Mouse (Mus musculus) retina, embryonic 14.5 days (tissue): ENCODE measurements around the gene Cped1.

Experiments used
- DNase-seq: peaks from one replicate; pipeline ENCODE4 v3.0.0-alpha.2; 2015; ENCODE audit warnings: low spot score

Cped1 gene

DNA sequence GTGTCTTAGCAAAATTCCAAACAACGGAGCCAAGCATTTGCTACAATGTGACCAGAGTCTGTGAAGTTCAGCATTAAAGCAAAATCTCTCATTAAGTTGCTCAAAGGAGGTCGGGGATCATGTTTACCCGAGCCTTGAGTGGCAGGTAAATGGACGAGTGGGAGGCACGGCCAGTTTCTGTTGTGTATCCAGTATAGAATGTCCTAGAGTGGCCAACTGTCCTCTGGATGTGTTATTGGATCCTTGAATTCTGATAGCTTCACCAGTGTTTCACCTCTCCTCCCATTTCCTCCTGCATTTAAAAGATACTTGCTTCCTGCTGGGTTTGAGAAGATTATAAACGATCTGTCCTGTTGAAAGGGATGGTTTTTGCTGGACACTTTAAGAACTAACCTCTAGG lies 14.4 kb downstream of the Cped1 start:
- no peak for DNase-seq

DNA sequence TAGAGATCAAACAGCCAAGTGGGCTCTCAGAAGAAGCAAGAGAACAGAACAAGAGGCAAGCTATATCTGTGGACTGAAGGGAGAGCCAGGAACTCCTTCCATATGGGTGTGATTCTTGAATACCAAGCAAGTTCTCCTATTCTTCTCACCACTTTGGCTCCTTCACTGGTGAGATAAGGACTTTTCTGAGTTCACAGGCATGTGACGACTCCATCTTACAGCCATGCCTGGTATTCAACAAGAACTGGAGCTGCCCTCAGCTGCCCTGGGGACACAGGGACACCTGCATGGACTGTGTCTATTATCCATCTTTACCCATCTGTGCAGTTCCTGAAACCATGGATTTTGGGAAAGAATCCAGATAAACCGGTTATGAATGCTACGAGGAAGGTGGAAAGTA lies 15.2 kb downstream of the Cped1 start:
- DNase-seq: no peak

DNA sequence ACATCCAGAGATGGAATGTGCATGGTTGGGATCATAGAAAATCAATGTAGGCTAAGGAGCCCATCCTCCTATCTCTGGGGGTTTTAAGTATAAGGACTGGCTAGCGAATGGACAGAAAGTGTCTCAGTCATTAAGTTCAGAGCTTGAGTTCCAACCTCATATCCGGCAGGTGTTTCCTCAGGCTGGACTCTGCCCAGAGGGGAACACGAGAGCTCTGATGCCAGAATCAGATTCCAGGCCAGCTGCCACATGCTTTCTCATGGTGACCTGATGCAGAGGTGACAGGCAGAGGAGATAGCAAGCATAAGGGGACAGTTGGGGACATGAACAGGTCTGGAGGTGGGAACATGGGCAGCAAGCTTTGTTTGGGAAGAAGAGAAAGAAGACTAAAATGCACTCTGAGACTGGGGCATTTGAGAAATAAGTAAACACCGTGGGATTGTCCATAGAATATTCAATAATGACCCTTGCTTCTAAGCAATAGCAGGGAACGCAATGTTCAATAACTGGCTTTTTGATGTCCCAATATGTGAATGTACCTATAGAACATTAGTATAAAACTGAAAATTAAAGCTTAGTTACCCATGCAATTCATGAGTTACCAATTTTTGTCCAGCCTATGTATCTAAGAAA lies 15.7 kb downstream of the Cped1 start:
- no peak for DNase-seq

DNA sequence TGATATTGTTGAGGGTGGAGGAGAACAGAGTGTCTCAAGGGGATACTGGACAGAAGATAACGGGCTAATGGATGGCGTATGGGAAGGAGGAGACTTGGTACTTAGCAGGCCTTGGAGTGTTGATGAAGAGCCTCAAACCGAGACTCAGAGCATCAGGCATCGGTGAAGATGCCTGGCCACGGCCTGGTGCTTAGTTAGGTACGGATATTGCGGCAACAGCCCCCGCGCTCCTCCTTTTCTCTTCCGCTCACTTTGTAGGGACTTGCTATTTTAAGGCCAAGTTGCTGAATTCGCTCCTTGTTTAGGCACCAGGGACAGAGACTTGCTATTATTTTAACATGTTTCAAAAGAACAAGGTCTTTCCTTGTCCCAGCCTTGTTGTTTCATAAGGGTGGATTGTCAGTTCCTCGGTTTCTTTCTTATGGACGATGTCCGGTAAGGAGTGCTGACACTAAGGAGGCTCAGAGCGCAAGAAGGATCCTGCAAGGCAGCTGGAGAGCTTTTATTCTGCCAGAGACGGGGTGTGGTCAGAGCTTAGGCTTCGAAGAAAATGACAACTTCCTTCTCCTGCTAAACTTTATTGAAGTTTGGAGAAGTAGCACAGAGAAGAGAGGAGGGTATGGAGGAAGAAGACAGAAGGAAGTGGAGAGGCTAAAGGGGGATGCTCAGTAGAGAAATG lies 16.9 kb downstream of the Cped1 start:
- DNase-seq: no peak

DNA sequence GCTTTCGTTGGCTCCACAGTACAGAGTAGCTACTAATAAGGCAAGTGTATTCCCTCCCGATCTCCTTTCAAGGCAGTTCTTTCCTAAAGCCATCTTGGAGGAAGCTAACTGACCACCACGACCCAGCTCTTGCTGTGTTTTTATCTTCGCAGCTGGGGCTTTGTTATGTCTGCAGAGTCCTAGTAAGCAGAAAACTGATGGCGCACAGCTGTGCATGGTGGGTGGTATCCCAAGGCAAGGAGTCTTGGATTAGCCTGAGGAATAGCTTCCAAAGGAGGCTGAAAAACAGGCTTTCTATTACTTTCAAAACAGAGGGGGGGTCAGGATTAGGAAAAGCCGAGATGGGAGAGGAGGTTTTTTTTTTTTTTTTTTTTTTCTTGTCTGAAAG lies 17.5 kb downstream of the Cped1 start:
- DNase-seq: peak; percentile 11

DNA sequence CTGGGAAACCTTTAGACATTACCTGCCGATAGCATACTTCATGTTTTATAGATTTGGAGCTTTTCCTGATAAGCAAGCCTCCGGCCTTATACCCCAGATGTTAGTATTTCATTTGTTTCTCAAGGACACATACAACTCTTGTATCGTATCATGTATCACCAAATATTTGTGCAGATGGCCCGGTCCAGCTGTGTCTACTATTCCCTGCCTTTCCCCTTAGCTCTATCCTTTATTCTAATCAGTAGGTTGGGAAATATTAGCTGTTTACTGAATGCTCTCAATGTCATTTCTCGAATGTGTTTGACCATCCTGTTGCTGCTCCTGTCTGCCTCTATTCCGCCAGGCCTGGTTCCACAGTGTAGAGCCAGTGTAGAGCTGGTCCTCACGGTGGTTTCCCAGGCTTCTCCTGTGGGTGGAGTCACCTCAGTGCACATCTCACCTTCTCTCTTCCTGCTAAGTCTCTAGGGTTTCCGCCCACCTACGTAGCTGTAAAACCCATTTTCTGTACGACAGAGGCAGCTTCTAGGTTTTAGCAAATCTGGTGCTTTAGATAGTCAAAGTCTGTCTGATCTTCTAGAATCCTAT lies 18.3 kb downstream of the Cped1 start:
- DNase-seq: no peak

DNA sequence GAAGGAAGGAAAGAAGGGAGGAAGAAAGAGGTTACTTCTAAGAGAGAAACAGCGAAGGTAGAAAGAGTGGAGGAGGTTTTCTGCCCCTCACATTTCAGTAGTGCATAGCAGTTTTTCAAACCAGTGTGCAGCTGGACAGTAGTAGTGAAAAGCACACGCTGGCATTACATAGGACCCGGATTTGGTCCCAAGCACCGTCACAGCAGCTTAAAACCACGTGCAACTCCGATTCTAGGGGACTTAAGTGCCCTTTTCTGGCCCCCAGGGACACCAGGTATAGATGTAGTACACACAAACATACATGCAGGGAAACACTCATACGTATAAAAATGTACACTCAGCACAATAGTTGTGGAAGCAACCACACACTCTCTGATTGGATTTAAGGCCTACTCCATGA lies 22.6 kb downstream of the Cped1 start:
- no peak for DNase-seq

DNA sequence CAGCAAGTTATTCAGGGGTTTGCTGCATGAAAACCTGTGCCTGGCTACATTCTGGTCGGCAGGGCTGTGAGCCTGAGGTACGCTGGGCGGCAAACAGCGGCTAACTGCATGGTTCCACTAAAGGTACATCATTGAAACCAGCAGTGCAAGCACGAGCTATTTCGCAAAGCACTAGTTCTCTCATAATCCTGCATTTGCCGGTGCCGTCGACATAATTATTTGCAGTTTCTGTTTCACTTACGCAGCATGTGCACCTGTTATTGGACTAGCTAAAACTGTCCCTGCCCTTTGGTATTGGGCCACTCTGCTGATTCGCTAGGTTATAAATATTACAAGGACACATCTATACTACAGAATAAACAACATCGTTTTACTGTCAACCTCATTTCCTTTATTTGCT lies 24.5 kb downstream of the Cped1 start:
- no peak for DNase-seq

DNA sequence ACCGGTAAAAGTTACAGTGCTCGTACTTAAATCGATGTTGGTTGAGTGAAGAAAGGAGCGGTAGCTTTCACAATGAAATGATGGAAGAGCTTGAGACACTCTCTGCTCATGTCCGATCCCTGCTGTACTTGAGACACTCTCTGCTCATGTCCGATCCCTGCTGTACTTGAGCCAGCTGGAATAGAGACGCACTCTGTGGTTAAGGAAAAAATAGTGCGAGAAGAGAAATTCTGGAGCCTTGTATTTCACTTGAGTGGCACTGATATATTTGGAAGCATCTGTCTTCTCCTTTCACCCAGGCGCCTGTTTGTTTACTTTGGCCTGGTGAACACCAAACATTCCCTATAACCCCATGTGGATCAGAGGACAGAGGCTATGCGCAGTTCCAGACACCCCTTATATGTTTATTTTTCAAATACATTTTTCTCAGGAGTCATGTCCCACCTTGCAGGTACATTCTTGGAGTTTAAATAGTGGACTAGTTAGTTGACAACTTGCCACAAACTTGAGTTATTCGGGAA lies 25.1 kb downstream of the Cped1 start:
- no peak for DNase-seq

DNA sequence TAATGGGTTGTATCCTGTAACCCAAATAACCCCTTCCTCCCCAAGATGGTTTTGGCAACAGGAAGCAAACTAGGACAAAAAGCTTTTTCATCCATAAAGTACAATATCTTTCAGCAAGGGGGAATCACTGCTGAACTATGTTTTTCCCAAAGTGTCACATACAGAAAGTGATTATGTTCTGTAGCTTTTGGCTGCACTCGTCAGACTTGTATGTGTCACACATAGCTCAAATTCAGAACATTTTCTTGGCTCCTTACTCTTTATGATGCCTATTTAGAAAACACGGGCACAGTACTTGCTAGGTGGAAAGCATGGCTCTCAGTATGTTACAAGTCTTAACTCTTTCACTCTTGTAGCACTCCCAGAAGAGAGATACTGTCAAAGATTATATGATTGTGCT lies 25.8 kb downstream of the Cped1 start:
- no peak for DNase-seq

DNA sequence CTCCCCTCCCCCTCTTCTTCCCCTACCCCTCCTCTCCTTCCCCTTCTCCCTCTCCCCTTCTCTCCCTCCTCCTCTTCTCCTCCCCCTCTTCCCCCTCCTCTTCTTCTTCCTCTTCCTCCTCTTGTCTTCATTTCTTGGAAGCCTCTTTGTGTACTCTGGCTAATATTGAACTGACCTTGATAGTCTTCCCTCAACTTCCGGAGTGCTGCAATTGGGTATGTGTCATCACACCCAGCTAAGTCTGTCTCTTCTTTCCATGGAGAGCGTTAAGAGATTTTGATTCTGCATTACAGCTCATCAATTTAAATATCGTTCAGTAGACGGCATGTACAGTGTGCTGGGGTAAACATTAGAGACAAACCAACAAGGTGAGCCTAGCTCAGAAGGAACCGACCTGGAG lies 26.4 kb downstream of the Cped1 start:
- DNase-seq: no peak

DNA sequence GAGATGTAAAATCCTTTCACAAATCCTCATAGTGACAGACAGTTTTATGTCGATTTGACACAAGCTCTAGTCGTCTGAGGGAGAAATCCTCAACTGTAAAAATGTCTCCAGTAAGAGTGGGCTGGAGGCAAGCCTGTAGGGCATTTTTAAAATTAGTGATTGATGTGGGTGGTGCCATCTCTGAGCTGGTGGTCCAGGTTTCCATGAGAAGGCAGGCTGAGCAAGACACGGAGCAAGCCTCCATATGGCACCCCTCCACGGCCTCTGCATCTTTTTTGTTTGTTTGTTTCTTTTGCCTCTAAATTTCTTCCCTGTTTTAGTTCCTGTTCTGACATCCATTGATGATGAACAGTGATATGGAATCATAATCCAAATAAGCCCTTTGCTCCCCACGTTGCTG lies 26.8 kb downstream of the Cped1 start:
- no peak for DNase-seq

DNA sequence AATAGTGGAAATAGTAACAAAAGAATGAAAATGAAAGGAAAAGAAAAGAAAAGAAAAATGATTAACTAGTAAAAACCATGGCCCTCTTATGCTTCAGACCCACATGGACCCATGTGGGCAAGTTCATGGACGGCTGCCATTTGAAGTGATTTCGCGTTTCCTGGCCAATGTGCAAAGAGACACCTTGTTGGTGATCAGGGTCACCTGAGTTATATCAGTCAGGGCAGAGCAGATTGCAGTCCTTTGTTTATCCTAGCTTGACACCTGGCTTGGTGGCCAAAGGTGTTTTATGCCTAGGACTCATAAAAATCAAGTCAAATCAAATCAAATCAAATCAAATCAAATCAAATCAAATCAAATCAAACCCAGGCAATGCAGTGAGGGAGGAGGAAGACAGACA lies 27.7 kb downstream of the Cped1 start:
- no peak for DNase-seq

DNA sequence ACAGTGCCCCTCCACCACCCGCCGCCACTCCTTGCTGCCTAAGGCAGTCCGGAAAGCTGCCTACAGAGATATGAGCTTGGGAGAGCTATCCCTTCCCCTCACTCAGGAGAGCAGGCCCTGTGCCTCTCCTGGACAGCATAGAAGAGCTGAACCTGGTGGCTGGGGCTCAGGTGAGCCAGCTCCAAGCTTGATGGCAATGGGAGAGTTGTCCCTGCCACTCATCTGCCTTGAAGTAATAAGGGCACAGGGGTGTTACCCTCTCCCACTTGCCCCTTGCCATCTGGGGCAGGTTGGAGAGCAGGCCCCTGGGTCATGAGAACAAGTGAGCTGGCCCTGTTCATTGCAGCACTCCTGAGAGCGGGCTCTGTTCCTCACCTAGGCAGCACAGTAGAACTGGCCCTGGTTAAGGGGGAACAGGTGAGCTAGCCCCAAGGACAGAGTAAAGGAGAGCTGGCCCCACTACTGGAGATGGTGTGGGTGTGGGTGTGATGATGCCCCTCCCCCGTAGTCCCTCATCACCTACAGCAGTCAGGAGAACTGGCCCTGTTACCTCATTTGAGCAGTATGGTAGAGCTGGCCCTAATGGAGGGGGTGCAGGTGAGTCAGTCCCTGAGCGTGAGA lies 28.7 kb downstream of the Cped1 start:
- DNase-seq: no peak

DNA sequence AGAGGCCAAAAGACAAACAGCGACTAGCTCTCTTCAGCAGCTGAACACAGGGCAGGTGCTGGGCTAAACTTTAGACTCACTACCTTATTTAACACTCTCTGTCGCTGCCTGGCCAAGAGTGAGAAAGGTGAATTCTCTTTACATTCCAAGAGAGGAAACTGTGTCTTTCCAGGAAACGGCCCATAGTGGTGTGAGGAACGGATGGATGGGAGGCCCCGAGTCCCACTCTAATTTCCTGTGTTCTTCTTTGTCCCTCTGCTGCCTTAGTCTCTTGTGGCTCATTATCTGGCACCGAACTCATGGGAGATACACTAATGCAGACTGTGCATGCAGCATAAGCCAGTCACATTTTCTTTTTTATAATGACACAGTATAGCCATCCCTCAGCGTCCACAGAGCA lies 31.9 kb downstream of the Cped1 start:
- DNase-seq: no peak

DNA sequence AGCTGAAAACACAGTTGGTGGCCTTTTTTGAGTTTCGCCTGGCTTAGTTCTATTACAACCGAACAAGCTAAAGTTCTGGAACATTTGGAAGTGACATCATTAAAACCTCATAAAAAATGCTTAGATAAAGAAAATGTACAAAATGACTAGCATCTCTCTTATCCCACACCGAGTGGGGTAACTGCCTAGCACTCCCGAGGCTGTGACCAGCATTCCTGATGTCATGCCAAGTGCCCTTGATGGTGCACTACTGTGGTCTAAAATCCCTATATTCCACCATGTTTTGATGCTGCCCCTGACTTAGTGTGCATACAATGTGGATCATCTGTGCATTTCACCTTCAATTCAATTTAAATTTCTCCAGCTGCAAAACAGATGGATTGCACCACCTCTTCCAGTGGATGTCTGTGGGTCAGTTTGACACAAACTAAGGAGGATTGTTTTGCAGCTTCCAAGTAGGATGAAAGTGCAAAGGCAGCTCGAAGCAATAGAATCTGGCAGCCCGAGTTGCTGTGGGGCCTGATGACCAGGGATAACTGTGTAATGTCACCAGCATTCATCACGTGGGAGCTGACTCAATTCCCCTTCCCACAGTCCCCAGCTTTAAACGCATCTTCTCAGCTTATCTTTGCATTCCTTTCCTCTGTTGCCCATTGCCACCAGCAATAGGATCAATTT lies 33.2 kb downstream of the Cped1 start:
- no peak for DNase-seq

DNA sequence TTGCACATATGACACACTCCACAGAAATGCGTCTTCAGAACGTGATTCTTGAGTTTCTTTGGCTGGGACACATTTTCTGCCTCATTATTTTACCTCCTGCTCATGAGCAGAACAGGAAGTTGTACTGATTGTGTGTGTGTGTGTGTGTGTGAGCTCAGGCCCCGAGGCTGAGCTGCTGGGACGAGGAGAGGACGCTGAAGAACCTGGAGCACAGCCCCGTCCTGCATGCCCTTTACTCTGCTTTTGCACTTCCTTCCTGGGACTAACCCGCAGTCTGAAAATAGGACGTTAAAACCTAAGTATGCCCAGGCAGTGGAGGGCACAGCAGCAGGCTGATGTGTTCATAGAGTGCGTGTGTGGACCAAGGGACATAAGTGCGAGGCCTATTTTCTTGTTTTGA lies 33.9 kb downstream of the Cped1 start:
- no peak for DNase-seq

DNA sequence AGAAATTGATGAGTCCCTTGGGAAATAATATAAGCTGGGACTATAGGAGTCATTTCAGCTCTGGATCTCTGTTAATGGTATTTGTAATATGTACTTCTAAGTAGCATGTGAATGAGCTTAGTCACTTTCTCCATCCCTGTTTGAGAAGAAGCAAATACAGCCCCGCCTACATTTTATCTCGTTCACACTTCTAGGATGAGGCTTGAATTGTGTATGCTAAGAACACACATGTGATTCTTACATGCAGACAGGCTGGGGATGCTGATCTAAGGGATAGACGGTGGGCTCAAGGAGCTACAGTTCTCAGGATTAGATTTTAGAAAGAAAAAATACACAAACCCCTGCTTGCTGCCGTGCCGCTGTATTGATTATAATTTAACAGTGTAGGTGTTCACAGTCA lies 35.0 kb downstream of the Cped1 start:
- DNase-seq: no peak

DNA sequence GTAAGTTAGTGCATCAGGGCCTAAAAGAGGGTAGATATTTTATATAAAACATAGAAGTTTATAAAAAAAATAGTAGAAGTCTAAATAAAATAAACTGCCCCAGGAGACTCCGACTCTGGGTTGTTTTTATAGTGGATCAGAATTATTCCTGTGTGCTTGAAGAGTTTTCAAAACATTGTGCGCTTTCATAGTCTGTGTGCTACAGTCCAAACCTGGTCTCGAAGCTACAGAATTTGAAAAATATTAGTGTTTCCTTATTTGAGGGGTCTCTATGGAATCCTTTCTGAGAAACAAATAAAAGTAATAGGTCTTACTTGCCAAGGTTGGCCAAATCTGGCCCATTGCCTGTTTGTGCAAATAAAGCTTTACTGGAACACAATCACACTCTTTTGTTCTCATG lies 35.6 kb downstream of the Cped1 start:
- DNase-seq: no peak

DNA sequence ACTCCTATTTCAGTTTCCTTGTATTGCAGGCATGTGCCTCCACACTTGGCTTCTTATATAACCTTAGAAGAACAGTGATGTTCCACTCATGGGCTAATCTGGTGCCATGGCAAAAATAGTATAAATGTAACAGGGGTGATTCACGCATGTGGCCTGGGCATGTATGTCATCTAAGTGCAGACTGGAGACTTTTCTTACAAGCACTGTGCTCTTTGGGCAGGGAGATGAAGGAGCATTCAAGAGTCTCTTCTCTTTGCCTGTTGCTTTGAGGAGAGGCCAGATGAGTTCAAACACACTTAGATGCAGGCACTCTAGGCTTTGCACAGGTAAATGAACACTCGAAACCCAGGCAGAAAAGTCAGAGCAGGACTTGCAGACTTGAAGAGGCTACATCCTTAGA lies 38.5 kb downstream of the Cped1 start:
- no peak for DNase-seq

DNA sequence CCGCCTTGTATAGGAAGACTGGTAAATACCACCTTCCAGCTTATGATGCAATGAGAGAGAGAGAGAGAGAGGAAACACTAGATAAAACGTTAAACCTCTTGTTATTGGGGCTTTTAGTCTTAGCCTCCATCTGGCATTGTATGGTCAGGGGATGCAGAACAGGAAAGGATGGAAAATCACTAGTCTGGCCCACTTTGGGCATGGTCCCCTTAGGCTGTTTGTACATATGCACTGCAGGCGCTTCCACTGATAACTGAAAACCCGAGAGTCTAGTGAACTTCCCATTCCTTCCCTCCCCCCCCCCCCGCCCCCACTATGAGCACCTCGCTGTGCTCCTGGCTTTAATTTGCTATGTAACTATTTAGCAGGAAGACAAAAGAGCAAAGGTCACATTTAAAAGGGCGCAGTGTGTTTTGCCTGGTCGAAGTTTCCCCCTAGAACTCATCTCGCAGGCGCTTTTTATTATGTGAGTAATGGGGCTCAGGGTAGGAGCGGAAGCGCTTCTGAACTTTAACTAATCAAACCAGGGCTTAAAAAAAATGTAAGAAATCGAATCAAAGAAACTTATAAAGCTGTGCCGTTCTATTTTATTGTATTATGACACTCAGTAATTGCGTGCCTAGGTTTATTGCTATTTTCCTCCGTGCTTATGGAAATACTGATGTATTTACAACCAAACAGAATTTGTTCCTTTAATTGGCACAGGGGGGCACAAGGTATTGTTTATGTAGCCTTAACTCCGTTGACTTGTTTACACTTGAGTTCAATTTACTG lies 40.1 kb downstream of the Cped1 start:
- DNase-seq: peak; percentile 32

DNA sequence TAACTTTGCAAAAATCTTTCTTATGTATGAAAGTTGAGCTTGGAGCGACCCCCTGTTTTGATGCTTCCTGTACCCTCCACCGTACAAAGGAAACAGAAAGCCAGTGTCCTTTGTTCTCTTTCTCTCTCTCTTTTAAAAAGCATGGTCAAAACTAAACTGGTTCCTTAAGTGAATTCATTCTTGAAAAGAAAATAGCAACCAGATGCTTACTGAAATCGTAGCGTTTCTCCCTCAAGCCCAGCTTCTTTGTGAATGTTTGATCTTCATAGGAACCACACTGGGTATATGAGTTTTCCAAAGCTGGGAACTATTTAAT lies 40.6 kb downstream of the Cped1 start:
- DNase-seq: no peak
